Mouse (Mus musculus) neural tube, embryonic 11.5 days (tissue): Measurements from ENCODE around the gene Rtkn. TPM values are rescaled to one million over a fixed set of nuclear protein-coding genes. Genes with fewer than 3 reads are reported as not detected.

Source experiments
- ATAC-seq: fragments of 200-750 bp; cut with Nextera tagmentation; 2 replicates; pipeline ENCODE4 v1.8.0; 2017; ENCODE audit warnings: moderate number of reproducible peaks, mild to moderate bottlenecking, moderate TSS enrichment, moderate library complexity; ENCODE audit not compliant: insufficient read depth, low FRiP score, low TSS enrichment
- DNase-seq: peaks from one replicate; pipeline ENCODE4 v3.0.0-alpha.2; 2015; ENCODE audit warnings: low spot score
- H3K27ac ChIP-seq: fragments of 300-500 bp; sonication (generic); 2 replicates; pipeline ENCODE4 v1.5.1; 2014; ENCODE audit warnings: low read depth, mild to moderate bottlenecking, low read length
- H3K27me3 ChIP-seq: fragments of 300-500 bp; sonication (generic); 2 replicates; pipeline ENCODE4 v1.6.1; 2014; ENCODE audit warnings: mild to moderate bottlenecking, low read length, mixed read lengths; ENCODE audit not compliant: control insufficient read depth, insufficient read depth
- H3K36me3 ChIP-seq: fragments of 300-500 bp; sonication (generic); 2 replicates; pipeline ENCODE4 v1.6.1; 2014; ENCODE audit warnings: mild to moderate bottlenecking, low read length, moderate library complexity, mixed read lengths; ENCODE audit not compliant: control insufficient read depth, insufficient read depth
- H3K4me1 ChIP-seq: fragments of 300-500 bp; sonication (generic); 2 replicates; pipeline ENCODE4 v1.6.1; 2014; ENCODE audit warnings: low read length, mixed read lengths; ENCODE audit not compliant: control insufficient read depth, insufficient read depth
- H3K4me2 ChIP-seq: fragments of 300-500 bp; sonication (generic); 2 replicates; pipeline ENCODE4 v1.6.1; 2014; ENCODE audit warnings: low read depth, mild to moderate bottlenecking, moderate library complexity
- H3K4me3 ChIP-seq: fragments of 300-500 bp; sonication (generic); 2 replicates; pipeline ENCODE4 v1.5.1; 2014; ENCODE audit warnings: low read depth, low read length
- H3K9ac ChIP-seq: fragments of 300-500 bp; sonication (generic); 2 replicates; pipeline ENCODE4 v1.6.1; 2014; ENCODE audit warnings: mild to moderate bottlenecking, low read length
- H3K9me3 ChIP-seq: fragments of 300-500 bp; sonication (generic); 2 replicates; pipeline ENCODE4 v1.6.1; 2016; ENCODE audit warnings: low read length; ENCODE audit not compliant: control insufficient read depth
- WGBS: fragments of 180-500 bp; shearing (Covaris S2); extraction: QIAGEN DNeasy Blood & Tissue Kit; methylation state at CpG from one replicate; pipeline ENCODE4 v1.1.7; 2014; 5-methylcytosine and 5-hydroxymethylcytosine counted together
- polyA plus RNA-seq: library from polyadenylated mRNA; unstranded; fragments of >200 nt; fragmentation: Nextera tagmentation; extraction: Ambion mirVana; gene quantifications from 2 replicates; pipeline ENCODE4 v1.2.1, GENCODE M21; 2014

Gene Rtkn
- polyA plus RNA-seq, 1 experiment from 2014 or later = 20.6 TPM

GRCm38 (mm10) chr6:83141636-83142035, 6.4 kb downstream of the Rtkn start:
- ATAC-seq = no peak
- no peaks in the 10 kb centered on the region for H3K9me3 ChIP-seq
- no peaks in the 10 kb centered on the region for H3K27me3 ChIP-seq
- DNase-seq = no peak
- peak overlapping the region; percentile 31 for H3K9ac ChIP-seq
- 33% methylated on average over 4 of the region's 4 CpGs for WGBS
- peaks cover 26% of the 10 kb centered on the region for H3K4me1 ChIP-seq
- peak overlapping the region; percentile 44 for H3K4me2 ChIP-seq
- no peaks in the 10 kb centered on the region for H3K36me3 ChIP-seq
- H3K4me3 ChIP-seq = no peak overlapping the region
- H3K27ac ChIP-seq = no peak overlapping the region

- Histone ChIP-seq H3K9ac (peak overlapping the region; percentile 31), H3K4me1 (peaks cover 26% of the 10 kb centered on the region), H3K4me3 (peak overlapping the region; percentile 2; the same call in 1 of the 2 replicates), H3K4me2 (peak overlapping the region; percentile 44), H3K27me3 (no peaks in the 10 kb centered on the region), H3K27ac (no peak overlapping the region), H3K9me3 (no peaks in the 10 kb centered on the region), H3K36me3 (peaks cover under 1% of the 10 kb centered on the region; the same call in 1 of the 2 replicates)
- peak; percentile 25 for DNase-seq
- 3% methylated on average over 41 of the region's 41 CpGs for WGBS
- no peak for ATAC-seq
These were observed 7.0 kb downstream of the Rtkn start for GRCm38 (mm10) chr6:83142211-83142731.

- H3K9me3 ChIP-seq = no peaks in the 10 kb centered on the region
- H3K4me1 ChIP-seq = peaks cover 23% of the 10 kb centered on the region
- H3K36me3 ChIP-seq = peaks cover 5% of the 10 kb centered on the region; the same call in 1 of the 2 replicates
- DNase-seq = no peak
- WGBS = 45% methylated on average over 11 of the region's 11 CpGs
- no peak overlapping the region for H3K9ac ChIP-seq
- peak; percentile 45; the same call in 1 of the 2 replicates for ATAC-seq
- H3K4me2 ChIP-seq = peak overlapping the region; percentile 44; the same call in 1 of the 2 replicates
- no peak overlapping the region for H3K27ac ChIP-seq
- H3K27me3 ChIP-seq = no peaks in the 10 kb centered on the region
- no peak overlapping the region for H3K4me3 ChIP-seq
These were observed 7.6 kb downstream of the Rtkn start for GRCm38 (mm10) chr6:83142886-83143285.

- no peaks in the 10 kb centered on the region for H3K27me3 ChIP-seq
- H3K9me3 ChIP-seq = no peaks in the 10 kb centered on the region
- H3K36me3 ChIP-seq = peaks cover 8% of the 10 kb centered on the region
- H3K27ac ChIP-seq = no peak overlapping the region
- no peak overlapping the region for H3K4me3 ChIP-seq
- H3K9ac ChIP-seq = no peak overlapping the region
- peaks cover 10% of the 10 kb centered on the region; the same call in 1 of the 2 replicates for H3K4me1 ChIP-seq
- ATAC-seq (no peak), DNase-seq (no peak)
- WGBS = 85% methylated on average over 2 of the region's 2 CpGs
- H3K4me2 ChIP-seq = no peak overlapping the region
These were observed 9.9 kb downstream of the Rtkn start for GRCm38 (mm10) chr6:83145209-83145608.

- Histone ChIP-seq H3K4me1 (peaks cover 10% of the 10 kb centered on the region; the same call in 1 of the 2 replicates), H3K9ac (no peak overlapping the region), H3K36me3 (peaks cover 8% of the 10 kb centered on the region), H3K27ac (no peak overlapping the region), H3K27me3 (no peaks in the 10 kb centered on the region), H3K4me2 (no peak overlapping the region), H3K4me3 (no peak overlapping the region), H3K9me3 (no peaks in the 10 kb centered on the region)
- ATAC-seq = no peak
- 73% methylated on average over 9 of the region's 9 CpGs for WGBS
- no peak for DNase-seq
These were observed 10.5 kb downstream of the Rtkn start for GRCm38 (mm10) chr6:83145805-83146204.

- H3K27me3 ChIP-seq = no peaks in the 10 kb centered on the region
- H3K9ac ChIP-seq = no peak overlapping the region
- no peak overlapping the region for H3K4me3 ChIP-seq
- no peaks in the 10 kb centered on the region for H3K9me3 ChIP-seq
- no peak for DNase-seq
- peaks cover 3% of the 10 kb centered on the region; the same call in 1 of the 2 replicates for H3K4me1 ChIP-seq
- peaks cover 10% of the 10 kb centered on the region for H3K36me3 ChIP-seq
- no peak overlapping the region for H3K27ac ChIP-seq
- ATAC-seq = no peak
- 63% methylated on average over 7 of the region's 7 CpGs for WGBS
- no peak overlapping the region for H3K4me2 ChIP-seq
These were observed 12.0 kb downstream of the Rtkn start for GRCm38 (mm10) chr6:83147280-83147679.

GRCm38 (mm10) chr6:83151721-83152120, 16.5 kb downstream of the Rtkn start:
- H3K4me1 ChIP-seq = 0 out of 2 replicates have a peak, but pooled peaks cover 4% of the 10 kb centered on the region
- H3K9ac ChIP-seq = no peak overlapping the region
- 28% methylated on average over 8 of the region's 8 CpGs for WGBS
- H3K4me3 ChIP-seq = no peak overlapping the region
- DNase-seq (no peak), ATAC-seq (no peak)
- H3K4me2 ChIP-seq = no peak overlapping the region
- no peaks in the 10 kb centered on the region for H3K27me3 ChIP-seq
- no peaks in the 10 kb centered on the region for H3K9me3 ChIP-seq
- no peak overlapping the region for H3K27ac ChIP-seq
- peaks cover 12% of the 10 kb centered on the region for H3K36me3 ChIP-seq

GRCm38 (mm10) chr6:83153038-83153437, 17.8 kb downstream of the Rtkn start:
- WGBS = 84% methylated on average over 12 of the region's 12 CpGs
- no peak for ATAC-seq
- DNase-seq = no peak

GRCm38 (mm10) chr6:83153485-83153884, 18.2 kb downstream of the Rtkn start:
- 0 out of 2 replicates have a peak, but pooled peaks cover 4% of the 10 kb centered on the region for H3K4me1 ChIP-seq
- peaks cover 7% of the 10 kb centered on the region for H3K36me3 ChIP-seq

More at GRCm38 (mm10) chr6:83153038-83153437, 17.8 kb downstream of the Rtkn start:
- Histone ChIP-seq H3K27ac (no peak overlapping the region), H3K9ac (no peak overlapping the region), H3K4me2 (no peak overlapping the region), H3K9me3 (no peaks in the 10 kb centered on the region), H3K4me1 (0 out of 2 replicates have a peak, but pooled peaks cover 4% of the 10 kb centered on the region), H3K4me3 (no peak overlapping the region), H3K36me3 (peaks cover 7% of the 10 kb centered on the region), H3K27me3 (no peaks in the 10 kb centered on the region)

More at GRCm38 (mm10) chr6:83153485-83153884, 18.2 kb downstream of the Rtkn start:
- DNase-seq (no peak), ATAC-seq (no peak)
- H3K4me2 ChIP-seq = no peak overlapping the region
- no peaks in the 10 kb centered on the region for H3K9me3 ChIP-seq
- WGBS = 82% methylated on average over 5 of the region's 5 CpGs
- no peak overlapping the region for H3K9ac ChIP-seq
- H3K27me3 ChIP-seq = no peaks in the 10 kb centered on the region
- no peak overlapping the region for H3K4me3 ChIP-seq
- no peak overlapping the region for H3K27ac ChIP-seq
